Mouse (Mus musculus): Measurements from ENCODE around the gene Galc. TPM values are rescaled to one million over a fixed set of nuclear protein-coding genes. Genes with fewer than 3 reads are reported as not detected.

Galc gene
- polyA plus RNA-seq, 1 experiment, result 9.0 TPM

GRCm38 (mm10) chr12:98197401-98197800 lies 61.9 kb downstream of the Galc start:
- H3K4me3 ChIP-seq (ENCODE audit: insufficient read depth, poor library complexity, severe bottlenecking), result no peak overlapping the region
- H3K27me3 ChIP-seq (ENCODE audit: control insufficient read depth, insufficient read depth, insufficient read length), result peaks cover 2% of the 10 kb centered on the region
- no peak overlapping the region for H3ac ChIP-seq (ENCODE audit: control insufficient read depth, insufficient read length, low read depth)
- TF ChIP-seq CTCF (IDR thresholded peaks at IDR 0.05; ENCODE audit: control insufficient read depth, insufficient read depth, insufficient read length) (no peak), MAX (IDR thresholded peaks at IDR 0.05) (no peak), CEBPB (IDR thresholded peaks at IDR 0.05; ENCODE audit: low read depth) (no peak), FOSL1 (IDR thresholded peaks at IDR 0.05; ENCODE audit: insufficient read depth, low read length, poor library complexity, severe bottlenecking) (no peak), MYOD1 (IDR thresholded peaks at IDR 0.05; ENCODE audit: control insufficient read depth, insufficient read length, low read depth) (no peak), USF1 (IDR thresholded peaks at IDR 0.05; ENCODE audit: low read depth) (no peak), MYOG (IDR thresholded peaks at IDR 0.05; ENCODE audit: control insufficient read depth, extremely low read depth, insufficient read length) (no peak)
- H3K79me2 ChIP-seq (ENCODE audit: control insufficient read depth, insufficient read depth), result no peaks in the 10 kb centered on the region
- no peaks in the 10 kb centered on the region for H3K79me3 ChIP-seq (ENCODE audit: low read depth)
- no peaks in the 10 kb centered on the region for H3K36me3 ChIP-seq (ENCODE audit: control insufficient read depth, insufficient read depth)

DNA sequence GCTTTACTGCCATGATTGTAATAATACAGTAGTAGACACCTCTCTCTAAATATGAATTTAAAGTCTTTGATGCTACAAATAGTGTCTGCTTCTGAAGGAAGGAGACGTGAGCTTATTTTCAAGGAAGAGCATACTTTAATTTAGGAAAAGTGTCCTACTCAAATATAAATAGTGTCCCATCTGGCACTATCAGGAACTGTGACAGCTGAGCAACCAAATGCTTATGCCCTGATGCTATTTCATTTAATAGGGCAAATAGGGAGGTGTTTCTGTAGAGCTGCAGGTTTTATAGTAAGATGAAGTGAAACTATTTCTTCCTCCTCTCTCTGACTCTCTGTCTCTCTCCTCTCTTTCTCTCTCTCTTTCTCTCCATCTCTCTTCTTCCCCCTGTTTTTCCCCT lies 69.1 kb downstream of the Galc start:
- peaks cover 16% of the 10 kb centered on the region for H3K27me3 ChIP-seq (ENCODE audit: control insufficient read depth, insufficient read depth, insufficient read length)
- no peak overlapping the region for H3ac ChIP-seq (ENCODE audit: control insufficient read depth, insufficient read length, low read depth)
- H3K79me3 ChIP-seq (ENCODE audit: low read depth), result no peaks in the 10 kb centered on the region
- no peaks in the 10 kb centered on the region for H3K36me3 ChIP-seq (ENCODE audit: control insufficient read depth, insufficient read depth)
- H3K4me3 ChIP-seq (ENCODE audit: insufficient read depth, poor library complexity, severe bottlenecking), result no peak overlapping the region
- TF ChIP-seq FOSL1 (IDR thresholded peaks at IDR 0.05; ENCODE audit: insufficient read depth, low read length, poor library complexity, severe bottlenecking) (no peak), CTCF (IDR thresholded peaks at IDR 0.05; ENCODE audit: control insufficient read depth, insufficient read depth, insufficient read length) (no peak), MYOG (IDR thresholded peaks at IDR 0.05; ENCODE audit: control insufficient read depth, extremely low read depth, insufficient read length) (no peak), USF1 (IDR thresholded peaks at IDR 0.05; ENCODE audit: low read depth) (no peak), MYOD1 (IDR thresholded peaks at IDR 0.05; ENCODE audit: control insufficient read depth, insufficient read length, low read depth) (no peak), MAX (IDR thresholded peaks at IDR 0.05) (no peak), CEBPB (IDR thresholded peaks at IDR 0.05; ENCODE audit: low read depth) (no peak)
- no peaks in the 10 kb centered on the region for H3K79me2 ChIP-seq (ENCODE audit: control insufficient read depth, insufficient read depth)

- Histone ChIP-seq H3K79me3 (ENCODE audit: low read depth) (no peaks in the 10 kb centered on the region), H3K27me3 (ENCODE audit: control insufficient read depth, insufficient read depth, insufficient read length) (peaks cover 16% of the 10 kb centered on the region), H3K36me3 (ENCODE audit: control insufficient read depth, insufficient read depth) (no peaks in the 10 kb centered on the region), H3K4me3 (ENCODE audit: insufficient read depth, poor library complexity, severe bottlenecking) (no peak overlapping the region), H3K79me2 (ENCODE audit: control insufficient read depth, insufficient read depth) (no peaks in the 10 kb centered on the region), H3ac (ENCODE audit: control insufficient read depth, insufficient read length, low read depth) (no peak overlapping the region)
- TF ChIP-seq MYOG (IDR thresholded peaks at IDR 0.05; ENCODE audit: control insufficient read depth, extremely low read depth, insufficient read length) (no peak), CTCF (IDR thresholded peaks at IDR 0.05; ENCODE audit: control insufficient read depth, insufficient read depth, insufficient read length) (no peak), MYOD1 (IDR thresholded peaks at IDR 0.05; ENCODE audit: control insufficient read depth, insufficient read length, low read depth) (no peak), CEBPB (IDR thresholded peaks at IDR 0.05; ENCODE audit: low read depth) (no peak), FOSL1 (IDR thresholded peaks at IDR 0.05; ENCODE audit: insufficient read depth, low read length, poor library complexity, severe bottlenecking) (no peak), USF1 (IDR thresholded peaks at IDR 0.05; ENCODE audit: low read depth) (no peak), MAX (IDR thresholded peaks at IDR 0.05) (no peak)
Measured at GRCm38 (mm10) chr12:98189096-98189495, 70.2 kb downstream of the Galc start.

DNA sequence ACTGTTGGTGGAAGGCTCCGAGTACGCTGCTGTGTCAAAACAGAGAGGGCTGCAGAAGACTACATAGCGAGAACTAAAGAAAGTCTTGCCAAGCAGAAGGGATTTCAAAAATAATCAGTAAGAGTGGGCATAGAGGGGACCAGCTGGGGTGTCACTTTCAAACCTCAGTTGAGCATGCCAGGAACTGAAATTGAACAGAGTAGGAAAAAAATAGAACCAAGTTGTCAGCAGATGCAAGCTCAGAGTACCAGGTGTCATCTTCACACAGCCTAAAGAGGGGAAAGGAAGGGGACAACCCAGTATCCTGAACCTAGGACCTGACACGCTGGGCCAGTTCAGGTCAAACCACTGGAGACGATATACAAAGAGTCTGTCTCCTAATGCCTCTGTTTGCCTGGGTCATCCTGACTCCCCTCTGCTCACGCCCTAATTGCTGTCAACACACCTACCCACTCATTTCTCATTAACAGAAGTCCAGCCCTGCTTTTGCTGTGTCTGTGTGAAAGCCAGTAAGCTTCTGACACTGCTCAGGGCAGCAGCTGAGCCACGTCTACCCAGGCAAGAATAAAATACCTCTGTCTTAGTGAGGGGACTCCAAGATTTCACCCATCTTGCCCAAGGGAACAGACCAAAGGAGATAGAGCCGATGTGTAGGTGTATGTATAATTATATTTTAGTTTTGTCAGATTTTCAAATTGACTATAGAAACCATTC lies 71.9 kb downstream of the Galc start:
- H3K4me3 ChIP-seq (ENCODE audit: insufficient read depth, poor library complexity, severe bottlenecking), result no peak overlapping the region
- H3K79me3 ChIP-seq (ENCODE audit: low read depth), result no peaks in the 10 kb centered on the region
- no peak overlapping the region for H3ac ChIP-seq (ENCODE audit: control insufficient read depth, insufficient read length, low read depth)
- no peak for TF ChIP-seq USF1 (IDR thresholded peaks at IDR 0.05; ENCODE audit: low read depth)
- no peak for TF ChIP-seq CTCF (IDR thresholded peaks at IDR 0.05; ENCODE audit: control insufficient read depth, insufficient read depth, insufficient read length)
- no peak for TF ChIP-seq FOSL1 (IDR thresholded peaks at IDR 0.05; ENCODE audit: insufficient read depth, low read length, poor library complexity, severe bottlenecking)
- H3K79me2 ChIP-seq (ENCODE audit: control insufficient read depth, insufficient read depth), result no peaks in the 10 kb centered on the region
- peaks cover 13% of the 10 kb centered on the region for H3K27me3 ChIP-seq (ENCODE audit: control insufficient read depth, insufficient read depth, insufficient read length)
- H3K36me3 ChIP-seq (ENCODE audit: control insufficient read depth, insufficient read depth), result no peaks in the 10 kb centered on the region

DNA sequence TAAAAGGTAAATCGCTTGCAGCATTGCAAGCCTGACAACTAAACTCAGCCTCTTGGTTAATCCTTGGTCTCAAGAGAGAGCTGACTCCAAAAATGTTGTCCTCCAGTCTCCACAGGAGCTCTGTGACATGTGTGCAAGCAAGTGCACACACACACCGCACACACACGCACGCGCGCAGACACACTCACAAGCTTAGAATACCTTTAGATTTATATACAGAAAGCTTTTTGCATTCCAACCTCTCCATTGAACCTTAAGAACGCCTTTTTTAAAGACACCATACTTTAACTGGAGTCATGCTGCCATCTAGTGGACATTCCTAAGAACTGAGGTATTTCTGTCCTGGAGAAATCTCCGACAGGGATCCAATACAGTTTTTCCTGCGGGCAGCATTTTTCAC lies 77.5 kb downstream of the Galc start:
- no peaks in the 10 kb centered on the region for H3K36me3 ChIP-seq (ENCODE audit: control insufficient read depth, insufficient read depth)
- no peak for TF ChIP-seq MYOG (IDR thresholded peaks at IDR 0.05; ENCODE audit: control insufficient read depth, extremely low read depth, insufficient read length)
- TF ChIP-seq CEBPB (IDR thresholded peaks at IDR 0.05; ENCODE audit: low read depth), result no peak
- TF ChIP-seq MAX (IDR thresholded peaks at IDR 0.05), result no peak
- TF ChIP-seq MYOD1 (IDR thresholded peaks at IDR 0.05; ENCODE audit: control insufficient read depth, insufficient read length, low read depth), result no peak
- TF ChIP-seq USF1 (IDR thresholded peaks at IDR 0.05; ENCODE audit: low read depth), result no peak

GRCm38 (mm10) chr12:98180807-98181206 lies 78.5 kb downstream of the Galc start:
- H3ac ChIP-seq (ENCODE audit: control insufficient read depth, insufficient read length, low read depth), result no peak overlapping the region
- H3K36me3 ChIP-seq (ENCODE audit: control insufficient read depth, insufficient read depth), result no peaks in the 10 kb centered on the region
- no peaks in the 10 kb centered on the region for H3K79me2 ChIP-seq (ENCODE audit: control insufficient read depth, insufficient read depth)
- no peaks in the 10 kb centered on the region for H3K79me3 ChIP-seq (ENCODE audit: low read depth)
- H3K4me3 ChIP-seq (ENCODE audit: insufficient read depth, poor library complexity, severe bottlenecking), result no peak overlapping the region
- TF ChIP-seq CEBPB (IDR thresholded peaks at IDR 0.05; ENCODE audit: low read depth), result no peak
- TF ChIP-seq FOSL1 (IDR thresholded peaks at IDR 0.05; ENCODE audit: insufficient read depth, low read length, poor library complexity, severe bottlenecking), result no peak
- TF ChIP-seq CTCF (IDR thresholded peaks at IDR 0.05; ENCODE audit: control insufficient read depth, insufficient read depth, insufficient read length), result no peak
- no peak for TF ChIP-seq USF1 (IDR thresholded peaks at IDR 0.05; ENCODE audit: low read depth)
- H3K27me3 ChIP-seq (ENCODE audit: control insufficient read depth, insufficient read depth, insufficient read length), result no peaks in the 10 kb centered on the region

More for the DNA sequence above, 77.5 kb downstream of the Galc start:
- no peaks in the 10 kb centered on the region for H3K27me3 ChIP-seq (ENCODE audit: control insufficient read depth, insufficient read depth, insufficient read length)
- H3ac ChIP-seq (ENCODE audit: control insufficient read depth, insufficient read length, low read depth), result no peak overlapping the region
- no peaks in the 10 kb centered on the region for H3K79me2 ChIP-seq (ENCODE audit: control insufficient read depth, insufficient read depth)
- no peaks in the 10 kb centered on the region for H3K79me3 ChIP-seq (ENCODE audit: low read depth)
- H3K4me3 ChIP-seq (ENCODE audit: insufficient read depth, poor library complexity, severe bottlenecking), result no peak overlapping the region
